Mouse (Mus musculus) c-Kit-positive CD71-positive TER-119-negative erythroid progenitor cells, embryonic 14.5 days (primary cell): ENCODE measurements around the gene Cela1.

ENCODE experiments used
- DNase-seq: peaks from one replicate; pipeline ENCODE4 v3.0.0-alpha.2; 2013; ENCODE audit warnings: low read depth

The Cela1 gene

GRCm38 (mm10) chr15:100670833-100671232 lies 16.9 kb downstream of the Cela1 start:
- DNase-seq: no peak

- no peak for DNase-seq
These were observed 17.7 kb downstream of the Cela1 start for GRCm38 (mm10) chr15:100670004-100670403.

GRCm38 (mm10) chr15:100669337-100669736 lies 18.4 kb downstream of the Cela1 start, which contains the start of gene Bin2:
Gene Bin2 (minus strand): TSS chr15:100669553.
- DNase-seq: no peak

- DNase-seq: no peak
These were observed 19.7 kb downstream of the Cela1 start for GRCm38 (mm10) chr15:100667871-100668545.

GRCm38 (mm10) chr15:100667420-100667819 lies 20.3 kb downstream of the Cela1 start:
- no peak for DNase-seq

GRCm38 (mm10) chr15:100666851-100667250 lies 20.9 kb downstream of the Cela1 start:
- DNase-seq: no peak

- no peak for DNase-seq
These were observed 21.5 kb downstream of the Cela1 start for GRCm38 (mm10) chr15:100666219-100666696.

- no peak for DNase-seq
These were observed 22.1 kb downstream of the Cela1 start for GRCm38 (mm10) chr15:100665411-100666218.

GRCm38 (mm10) chr15:100664813-100665274 lies 22.9 kb downstream of the Cela1 start:
- DNase-seq: no peak

- DNase-seq: no peak
These were observed 26.9 kb downstream of the Cela1 start for GRCm38 (mm10) chr15:100660805-100661204.

GRCm38 (mm10) chr15:100660306-100660705 lies 27.4 kb downstream of the Cela1 start:
- DNase-seq: no peak

- no peak for DNase-seq
These were observed 32.5 kb downstream of the Cela1 start for GRCm38 (mm10) chr15:100655201-100655600.

GRCm38 (mm10) chr15:100654271-100654670 lies 33.5 kb downstream of the Cela1 start:
- no peak for DNase-seq

GRCm38 (mm10) chr15:100651610-100652009 lies 36.1 kb downstream of the Cela1 start:
- DNase-seq: no peak

- DNase-seq: no peak
These were observed 37.6 kb downstream of the Cela1 start for GRCm38 (mm10) chr15:100650111-100650510.

- DNase-seq: no peak
These were observed 41.6 kb downstream of the Cela1 start for GRCm38 (mm10) chr15:100646161-100646560.

GRCm38 (mm10) chr15:100642451-100642850 lies 45.3 kb downstream of the Cela1 start:
- no peak for DNase-seq

GRCm38 (mm10) chr15:100641226-100641810 lies 46.4 kb downstream of the Cela1 start:
- DNase-seq: no peak

- DNase-seq: no peak
These were observed 47.6 kb downstream of the Cela1 start for GRCm38 (mm10) chr15:100639972-100640750.

GRCm38 (mm10) chr15:100637661-100638060 lies 50.1 kb downstream of the Cela1 start:
- no peak for DNase-seq

- DNase-seq: no peak
These were observed 50.8 kb downstream of the Cela1 start, which contains the start of gene Smagp for GRCm38 (mm10) chr15:100636700-100637501. Gene Smagp (minus strand): TSS chr15:100636940.
